In the genomic region with DNA sequence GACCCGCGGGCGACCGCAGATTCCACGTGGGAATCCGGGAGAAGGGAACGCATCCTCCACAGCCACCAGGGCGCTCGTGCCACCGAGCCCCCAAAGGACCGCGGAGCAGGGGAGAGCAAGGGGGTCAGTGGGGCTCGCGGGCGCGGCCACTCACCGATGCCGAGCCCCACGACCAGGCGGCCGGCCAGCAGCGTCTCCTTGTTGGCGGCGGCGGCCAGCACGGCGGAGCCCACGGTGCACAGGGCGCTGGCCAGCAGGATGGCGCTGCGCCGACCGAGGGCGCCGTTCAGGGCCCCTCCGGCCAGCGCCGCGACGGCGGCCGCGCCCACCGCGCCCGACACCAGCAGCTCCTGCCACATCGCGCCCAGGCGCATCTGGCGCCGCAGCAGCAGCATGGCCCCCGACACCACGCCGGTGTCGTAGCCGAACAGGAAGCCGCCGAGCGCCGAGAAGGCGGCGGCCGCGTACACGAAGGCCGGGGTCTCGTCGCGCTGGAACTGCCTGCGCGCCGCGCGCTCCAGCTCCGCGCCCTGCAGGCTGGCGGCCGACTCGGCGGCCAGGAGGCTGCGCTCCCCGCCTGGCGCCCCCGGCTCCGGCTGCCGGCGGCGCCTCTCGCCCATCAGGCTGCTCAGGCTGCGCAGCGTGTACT, we compare ENCODE assay signal across 8 mouse cellular contexts. TPM values are rescaled to one million over a fixed set of nuclear protein-coding genes. Genes with fewer than 3 reads are reported as not detected.
DNase-seq lines count a peak whose midpoint lies in the region; ATAC-seq and TF ChIP-seq lines count a peak whose summit lies in the region.

No protein-coding gene starts in this region.

- peak; percentile 40 for DNase-seq in kidney, adult 2 months
- DNase-seq in kidney, adult 18-20 months = no peak
- DNase-seq in brain, adult 2 months (ENCODE audit: low read depth, low spot score) = peak; percentile 33
- DNase-seq in forebrain, embryonic 14.5 days (ENCODE audit: low spot score) = peak; percentile 61
- no peak for DNase-seq in frontal cortex, adult 2 months (ENCODE audit: extremely low spot score in 1 of 2, low spot score in 1 of 2)

- no peaks in the 10 kb centered on the region for H3K27me3 ChIP-seq in kidney, adult 2 months (replicated peaks; ENCODE audit: control insufficient read depth, insufficient read depth, low read length)
- no peaks in the 10 kb centered on the region; the same call in 1 of the 2 replicates for H3K27me3 ChIP-seq in forebrain, embryonic 14.5 days (replicated peaks; ENCODE audit: control insufficient read depth, insufficient read depth, low read length)
- peaks cover 11% of the 10 kb centered on the region for H3K27me3 ChIP-seq in hindbrain, embryonic 12.5 days
- peaks cover 53% of the 10 kb centered on the region for H3K27me3 ChIP-seq in liver, embryonic 15.5 days
- H3K27me3 ChIP-seq in neural tube, embryonic 14.5 days (ENCODE audit: control insufficient read depth, insufficient read depth, low read length) = no peaks in the 10 kb centered on the region

- H3K4me1 ChIP-seq in kidney, adult 2 months (ENCODE audit: control insufficient read depth, insufficient read depth, low read length) = no peaks in the 10 kb centered on the region
- H3K4me1 ChIP-seq in forebrain, embryonic 14.5 days (ENCODE audit: control insufficient read depth, insufficient read depth, low read length) = peaks cover 5% of the 10 kb centered on the region; the same call in 1 of the 2 replicates
- H3K4me1 ChIP-seq in hindbrain, embryonic 12.5 days = 0 out of 2 replicates have a peak, but pooled peaks cover 9% of the 10 kb centered on the region
- H3K4me1 ChIP-seq in liver, embryonic 15.5 days (replicated peaks) = no peaks in the 10 kb centered on the region
- peaks cover 17% of the 10 kb centered on the region; the same call in 1 of the 2 replicates for H3K4me1 ChIP-seq in neural tube, embryonic 14.5 days (ENCODE audit: control insufficient read depth, insufficient read depth, low read length)

- H3K4me2 ChIP-seq in forebrain, embryonic 14.5 days (ENCODE audit: low read length) = peak overlapping the region; percentile 99
- peak overlapping the region; percentile 89 for H3K4me2 ChIP-seq in hindbrain, embryonic 12.5 days (replicated peaks)
- peak overlapping the region; percentile 76 for H3K4me2 ChIP-seq in liver, embryonic 15.5 days
- peak overlapping the region; percentile 89 for H3K4me2 ChIP-seq in neural tube, embryonic 14.5 days (ENCODE audit: low read depth, low read length)

- WGBS in kidney, adult 2 months = under 1% methylated on average over 91 of the region's 91 CpGs
- under 1% methylated on average over 88 of the region's 91 CpGs for WGBS in forebrain, embryonic 14.5 days
- WGBS in hindbrain, embryonic 12.5 days = under 1% methylated on average over 86 of the region's 91 CpGs
- WGBS in liver, embryonic 15.5 days (ENCODE audit: insufficient replicate concordance) = under 1% methylated on average over 75 of the region's 91 CpGs
- WGBS in neural tube, embryonic 14.5 days = under 1% methylated on average over 82 of the region's 91 CpGs

- no peak overlapping the region for H3K27ac ChIP-seq in kidney, adult 2 months (ENCODE audit: insufficient read depth, low read depth, low read length)
- H3K27ac ChIP-seq in forebrain, embryonic 14.5 days (ENCODE audit: low read depth, low read length) = peak overlapping the region; percentile 76
- peak overlapping the region; percentile 81 for H3K27ac ChIP-seq in hindbrain, embryonic 12.5 days
- H3K27ac ChIP-seq in liver, embryonic 15.5 days (replicated peaks) = no peak overlapping the region
- peak overlapping the region; percentile 84 for H3K27ac ChIP-seq in neural tube, embryonic 14.5 days (ENCODE audit: low read depth, low read length)

- H3K4me3 ChIP-seq in kidney, adult 2 months (ENCODE audit: insufficient read depth, low read depth, low read length) = peak overlapping the region; percentile 62
- peak overlapping the region; percentile 73 for H3K4me3 ChIP-seq in forebrain, embryonic 14.5 days (ENCODE audit: low read depth, low read length)
- H3K4me3 ChIP-seq in hindbrain, embryonic 12.5 days = peak overlapping the region; percentile 79
- peak overlapping the region; percentile 52 for H3K4me3 ChIP-seq in liver, embryonic 15.5 days (replicated peaks)
- peak overlapping the region; percentile 84 for H3K4me3 ChIP-seq in neural tube, embryonic 14.5 days (ENCODE audit: low read depth, low read length)

- no peaks in the 10 kb centered on the region for H3K36me3 ChIP-seq in kidney, adult 2 months (ENCODE audit: control insufficient read depth, insufficient read depth, low read length)
- no peaks in the 10 kb centered on the region for H3K36me3 ChIP-seq in forebrain, embryonic 14.5 days (ENCODE audit: control insufficient read depth, insufficient read depth, low read length)
- H3K36me3 ChIP-seq in hindbrain, embryonic 12.5 days = no peaks in the 10 kb centered on the region
- H3K36me3 ChIP-seq in liver, embryonic 15.5 days (replicated peaks) = no peaks in the 10 kb centered on the region
- H3K36me3 ChIP-seq in neural tube, embryonic 14.5 days (ENCODE audit: control insufficient read depth, insufficient read depth, low read length) = no peaks in the 10 kb centered on the region

- no peak for TF ChIP-seq POLR2A in kidney, adult 2 months (IDR thresholded peaks at IDR 0.05; ENCODE audit: low read depth, low read length)

- TF ChIP-seq CTCF in kidney, adult 2 months (conservative IDR thresholded peaks at IDR 0.05; ENCODE audit: insufficient read depth, insufficient read length, low read depth, low read length) = no peak

- peak overlapping the region; percentile 82 for H3K9ac ChIP-seq in forebrain, embryonic 14.5 days (ENCODE audit: low read length)
- peak overlapping the region; percentile 82 for H3K9ac ChIP-seq in hindbrain, embryonic 12.5 days
- H3K9ac ChIP-seq in liver, embryonic 15.5 days = no peak overlapping the region
- H3K9ac ChIP-seq in neural tube, embryonic 14.5 days (replicated peaks; ENCODE audit: low read depth, low read length) = peak overlapping the region; percentile 86

- peak; percentile 89 for ATAC-seq in forebrain, embryonic 14.5 days
- peak; percentile 91 for ATAC-seq in hindbrain, embryonic 12.5 days (ENCODE audit: low FRiP score)
- peak; percentile 60 for ATAC-seq in liver, embryonic 15.5 days (ENCODE audit: insufficient read depth)
- peak; percentile 92 for ATAC-seq in neural tube, embryonic 14.5 days (ENCODE audit: low read depth)

- H3K9me3 ChIP-seq in forebrain, embryonic 14.5 days (replicated peaks; ENCODE audit: control insufficient read depth, low read length) = no peaks in the 10 kb centered on the region
- H3K9me3 ChIP-seq in hindbrain, embryonic 12.5 days (replicated peaks) = 0 out of 2 replicates have a peak, but pooled peaks cover 5% of the 10 kb centered on the region
- no peaks in the 10 kb centered on the region for H3K9me3 ChIP-seq in liver, embryonic 15.5 days (replicated peaks)
- H3K9me3 ChIP-seq in neural tube, embryonic 14.5 days (ENCODE audit: control insufficient read depth, low read length) = no peaks in the 10 kb centered on the region

RNA-seq across cellular contexts. Expression of gene Slc2a13, which starts 0.5 kb away (rescaled TPM):
- 1.5 and 1.7 TPM in 2 replicates for polyA plus RNA-seq in kidney, adult 2 months (2012; rRNA removed)
- 3.3 and 3.7 TPM in 2 replicates for polyA plus RNA-seq in forebrain, embryonic 14.5 days (2014; fragmentation: Nextera tagmentation; extraction: Ambion mirVana)
- 3.0 and 3.3 TPM in 2 replicates for polyA plus RNA-seq in hindbrain, embryonic 12.5 days (2016; fragmentation: Nextera tagmentation; extraction: Ambion mirVana)
- polyA plus RNA-seq in liver, embryonic 15.5 days (2015; fragmentation: Nextera tagmentation; extraction: Ambion mirVana) = 0.08 and 0.09 TPM in 2 replicates
- 7.7 and 8.8 TPM in 2 replicates for polyA plus RNA-seq in neural tube, embryonic 14.5 days (2014; fragmentation: Nextera tagmentation; extraction: Ambion mirVana)
- 26.8 and 30.6 TPM in 2 replicates for polyA plus RNA-seq in frontal cortex, adult 2 months (2012; rRNA removed)

Comparison
In these comparisons a context has a peak if more than half of its experiments do, and no peak if none do; other contexts are left out.
1. DNase-seq: peak in kidney, adult 2 months (single experiment), brain, adult 2 months (single experiment) and forebrain, embryonic 14.5 days (single experiment); none in kidney, adult 18-20 months (single experiment) and frontal cortex, adult 2 months (0 of 2).
2. H3K27ac ChIP-seq: peak in forebrain, embryonic 14.5 days (single experiment), hindbrain, embryonic 12.5 days (single experiment) and neural tube, embryonic 14.5 days (single experiment); none in kidney, adult 2 months (single experiment) and liver, embryonic 15.5 days (single experiment).
3. Peak in every context shown above with its lines, with median percentiles within 50 percentile points of each other: H3K4me3 ChIP-seq, ATAC-seq and H3K4me2 ChIP-seq.